Mouse (Mus musculus) erythroblast, adult 5-6 weeks (primary cell): Measurements from ENCODE around the gene Pygm. TPM values are rescaled to one million over a fixed set of nuclear protein-coding genes. Genes with fewer than 3 reads are reported as not detected.
A peak's percentile ranks its signal among the peaks of the same experiment; 100 is the strongest.

ENCODE experiments used
- ATAC-seq: replicated peaks from 2 replicates; pipeline ENCODE4 v1.8.0; 2016; ENCODE audit warnings: moderate number of reproducible peaks, mild to moderate bottlenecking, moderate TSS enrichment, inconsistent platforms; ENCODE audit not compliant: poor library complexity, low FRiP score, severe bottlenecking
- total RNA-seq, 2 experiments: library from RNA; stranded (forward) in 1 of 2; stranded (reverse) in 1 of 2; fragments of 150-400 nt in 1 of 2; fragments of 200-764, 138-1000 nt in 1 of 2; gene quantifications; 2 replicates each; pipeline versions ENCODE4 v1.2.3 to v1.2.4; 2015 to 2017; ENCODE audit warnings: low replicate concordance in 2 of 2

Gene Pygm
- total RNA-seq, 2 experiments from 2014 or later = not detected

DNA sequence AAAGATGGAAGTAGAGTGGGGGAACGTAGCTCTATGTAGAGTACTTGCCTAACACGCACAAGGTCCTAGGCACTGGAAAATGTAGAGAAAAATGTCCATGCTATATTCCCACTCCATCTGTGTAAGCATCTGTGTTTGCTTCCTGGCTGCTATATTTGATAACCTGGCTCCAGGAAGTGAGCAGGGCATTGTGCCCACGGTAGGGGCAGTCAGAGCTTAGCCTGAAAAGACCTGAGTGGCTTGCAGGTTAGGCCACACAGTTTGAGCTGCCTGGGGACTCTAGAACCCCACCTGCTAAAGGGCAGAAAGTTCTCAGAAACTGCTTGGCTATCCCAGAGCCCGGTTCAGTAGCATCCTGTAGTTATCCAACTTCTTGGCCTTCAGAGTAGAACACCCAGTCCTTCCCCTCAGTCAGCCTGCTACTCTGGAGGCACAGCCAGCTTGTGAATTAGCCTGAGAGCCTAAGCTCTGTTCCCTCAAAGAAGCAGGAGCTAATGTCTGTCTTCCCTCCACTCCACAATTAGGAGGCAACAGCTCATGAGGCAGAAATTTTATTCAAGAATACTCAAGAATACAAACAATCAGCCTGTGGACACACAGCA is 1.8 kb upstream of the Pygm start:
- no peak for ATAC-seq

DNA sequence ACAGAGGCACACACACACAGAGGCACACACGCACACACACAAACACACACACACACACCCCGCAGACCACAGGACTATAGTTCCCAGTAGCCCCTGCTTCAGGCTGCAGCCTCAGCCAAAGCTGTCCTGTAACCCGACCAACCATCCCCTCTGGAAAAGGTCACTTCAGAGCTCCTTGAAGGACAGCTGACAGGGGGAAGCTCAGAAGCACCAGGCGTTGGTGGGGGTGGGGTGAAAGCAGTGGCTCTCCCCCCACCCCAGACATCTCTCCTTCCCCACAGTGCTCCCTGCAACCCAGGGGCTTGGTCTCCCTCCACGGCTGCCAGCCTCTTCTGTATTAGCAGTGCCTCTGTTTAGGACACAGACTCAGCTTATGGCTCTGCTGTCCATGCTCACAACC is 729 bp upstream of the Pygm start:
- ATAC-seq = no peak

DNA sequence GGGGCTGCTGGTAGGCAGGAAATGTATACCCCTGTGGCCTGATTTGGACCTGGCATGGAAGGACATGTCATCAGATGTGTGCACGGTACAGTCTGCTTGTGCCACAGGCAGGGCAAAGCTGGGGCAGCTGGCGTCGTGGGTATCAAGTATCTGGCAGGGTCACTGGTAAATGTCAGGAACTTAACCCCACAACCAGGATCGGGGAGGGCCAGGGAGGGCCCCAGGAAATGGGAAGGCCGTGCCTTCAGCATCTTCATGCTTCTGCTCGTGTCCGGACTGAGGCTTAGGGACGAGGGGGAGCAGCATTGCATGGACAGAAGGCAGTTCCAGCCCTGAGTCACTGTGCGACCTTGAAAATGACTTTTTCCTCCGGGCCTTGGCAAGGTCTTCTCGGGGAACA is 755 bp downstream of the Pygm start:
- ATAC-seq = no peak

DNA sequence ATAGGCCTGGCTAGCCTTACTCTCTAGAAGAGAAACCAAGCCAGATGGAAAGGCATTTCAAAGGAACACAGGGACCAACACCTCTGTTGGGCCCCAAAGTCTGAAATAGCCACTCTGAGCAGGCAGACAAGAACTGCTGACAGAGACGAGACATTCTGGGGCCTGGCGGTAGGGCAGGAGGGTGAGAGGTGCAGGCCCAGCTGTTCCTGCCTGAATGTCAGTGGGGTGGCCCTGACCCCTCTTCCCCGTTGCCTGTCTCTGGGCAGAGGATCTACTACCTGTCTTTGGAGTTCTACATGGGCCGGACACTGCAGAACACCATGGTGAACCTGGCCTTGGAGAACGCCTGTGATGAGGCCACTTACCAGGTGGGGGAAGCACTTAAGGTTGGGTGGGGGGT is 1.2 kb downstream of the Pygm start:
- no peak for ATAC-seq

DNA sequence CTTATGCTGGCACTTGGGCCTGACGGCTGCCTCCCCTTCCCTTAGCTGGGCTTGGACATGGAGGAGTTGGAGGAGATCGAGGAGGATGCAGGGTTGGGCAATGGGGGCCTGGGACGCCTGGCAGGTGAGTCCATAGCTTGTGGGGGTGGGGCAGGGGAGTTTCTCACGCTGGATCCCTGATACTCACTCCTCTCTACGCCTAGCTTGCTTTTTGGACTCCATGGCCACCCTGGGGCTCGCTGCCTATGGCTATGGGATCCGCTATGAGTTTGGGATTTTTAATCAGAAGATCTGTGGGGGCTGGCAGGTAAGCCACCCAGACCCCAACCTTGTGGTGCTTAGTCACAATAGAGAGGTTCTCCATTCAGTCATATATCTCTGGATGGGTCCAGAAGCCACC is 1.6 kb downstream of the Pygm start:
- ATAC-seq = no peak

DNA sequence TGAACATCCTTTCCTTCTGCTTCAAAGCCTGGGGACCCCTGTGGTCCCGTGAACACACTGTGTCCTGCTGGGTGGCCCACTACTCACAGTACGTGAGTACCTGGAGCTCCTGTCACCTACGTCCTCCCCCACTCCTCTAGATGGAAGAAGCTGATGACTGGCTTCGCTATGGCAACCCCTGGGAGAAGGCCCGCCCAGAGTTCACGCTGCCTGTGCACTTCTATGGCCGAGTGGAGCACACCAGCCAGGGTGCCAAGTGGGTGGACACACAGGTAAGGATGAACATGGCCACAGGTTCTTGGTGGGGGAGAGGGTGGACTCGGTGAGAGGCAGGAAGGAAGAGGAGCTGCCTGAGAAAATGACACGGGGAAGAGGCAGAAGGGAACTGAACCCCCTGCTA is 2.0 kb downstream of the Pygm start:
- ATAC-seq = no peak

DNA sequence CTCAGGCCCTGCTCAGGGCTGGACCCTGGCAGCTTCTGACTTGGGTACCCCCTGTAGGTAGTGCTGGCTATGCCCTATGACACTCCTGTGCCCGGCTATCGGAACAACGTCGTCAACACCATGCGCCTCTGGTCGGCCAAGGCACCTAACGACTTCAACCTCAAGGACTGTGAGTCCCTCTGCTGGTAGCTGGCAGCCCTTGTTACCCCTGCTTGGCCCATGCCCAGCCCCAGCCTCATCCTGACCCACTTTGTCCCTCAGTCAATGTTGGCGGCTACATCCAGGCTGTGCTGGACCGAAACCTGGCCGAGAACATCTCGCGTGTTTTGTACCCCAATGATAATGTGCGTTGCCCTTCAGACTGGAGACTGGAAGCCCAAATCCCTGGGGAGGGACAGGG is 3.8 kb downstream of the Pygm start:
- no peak for ATAC-seq

DNA sequence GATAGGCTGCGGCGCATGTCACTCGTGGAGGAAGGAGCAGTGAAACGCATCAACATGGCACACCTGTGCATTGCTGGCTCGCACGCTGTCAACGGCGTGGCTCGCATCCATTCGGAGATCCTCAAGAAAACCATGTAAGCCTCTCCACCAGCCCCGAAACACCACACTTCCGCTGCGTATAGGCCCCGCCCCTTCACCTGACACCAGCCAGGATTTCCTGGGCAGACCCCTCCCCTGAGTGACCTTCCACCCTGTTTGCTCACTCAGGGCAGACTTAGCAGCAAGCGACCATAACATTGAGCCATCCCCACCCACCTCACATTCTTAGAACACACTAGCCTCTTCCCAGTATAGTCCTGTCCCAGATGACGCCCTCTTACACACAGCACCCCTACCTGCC is 5.6 kb downstream of the Pygm start:
- ATAC-seq = no peak

DNA sequence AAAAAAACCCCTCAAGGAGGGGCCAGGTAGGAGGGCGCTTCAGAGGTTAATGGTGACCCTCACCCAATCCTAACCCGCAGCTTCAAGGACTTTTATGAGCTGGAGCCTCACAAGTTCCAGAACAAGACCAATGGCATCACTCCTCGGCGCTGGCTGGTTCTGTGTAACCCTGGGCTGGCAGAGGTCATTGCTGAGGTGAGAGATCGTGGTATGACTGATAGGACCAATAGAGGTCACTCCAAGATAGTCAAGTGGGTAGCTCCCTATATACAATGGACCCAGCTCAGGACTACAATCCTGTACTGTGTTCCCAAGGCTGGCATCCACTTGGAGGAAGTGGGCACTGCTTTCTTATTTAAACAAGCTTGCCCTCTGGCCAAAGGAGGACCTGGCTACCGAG is 6.1 kb downstream of the Pygm start:
- no peak for ATAC-seq

DNA sequence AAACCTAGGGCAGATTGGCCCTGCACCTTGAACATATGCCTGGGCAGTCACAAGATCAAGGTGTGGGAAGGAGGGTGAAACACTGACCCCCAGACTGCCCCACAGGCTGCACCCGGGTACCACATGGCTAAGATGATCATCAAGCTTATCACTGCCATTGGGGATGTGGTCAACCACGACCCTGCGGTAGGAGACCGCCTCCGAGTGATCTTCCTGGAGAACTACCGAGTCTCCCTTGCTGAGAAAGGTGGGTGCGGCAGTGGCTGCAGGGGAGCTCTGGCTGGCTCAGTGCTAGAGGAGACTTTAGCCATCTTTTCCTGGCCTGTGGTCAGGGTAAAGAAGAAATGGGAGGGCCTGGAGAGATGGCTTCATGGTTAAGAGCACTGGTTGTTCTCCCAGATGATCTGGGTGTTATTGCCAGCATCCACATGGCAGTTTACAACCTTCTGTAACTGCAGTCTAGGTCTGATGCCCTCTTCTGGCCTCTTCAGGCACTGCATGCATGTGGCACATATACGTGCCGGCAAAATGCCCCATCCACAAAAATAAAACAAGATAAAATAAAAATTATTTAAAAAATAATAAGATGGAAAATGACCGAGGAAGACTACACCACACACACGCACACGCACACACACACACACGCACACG is 8.7 kb downstream of the Pygm start:
- ATAC-seq = no peak

DNA sequence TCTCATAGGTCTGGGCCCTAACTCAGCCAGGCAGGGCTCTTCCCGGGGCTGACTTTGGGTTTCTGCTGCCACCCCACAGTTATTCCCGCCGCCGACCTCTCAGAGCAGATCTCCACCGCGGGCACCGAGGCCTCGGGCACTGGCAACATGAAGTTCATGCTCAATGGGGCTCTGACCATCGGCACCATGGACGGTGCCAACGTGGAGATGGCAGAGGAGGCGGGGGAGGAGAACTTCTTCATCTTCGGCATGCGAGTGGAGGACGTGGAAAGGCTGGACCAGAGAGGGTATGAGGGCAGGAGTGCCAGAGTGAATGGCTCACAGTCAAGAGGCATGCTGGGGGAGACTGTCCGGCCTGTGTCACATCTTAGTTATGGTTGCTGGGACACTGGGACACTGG is 9.4 kb downstream of the Pygm start:
- ATAC-seq = no peak

DNA sequence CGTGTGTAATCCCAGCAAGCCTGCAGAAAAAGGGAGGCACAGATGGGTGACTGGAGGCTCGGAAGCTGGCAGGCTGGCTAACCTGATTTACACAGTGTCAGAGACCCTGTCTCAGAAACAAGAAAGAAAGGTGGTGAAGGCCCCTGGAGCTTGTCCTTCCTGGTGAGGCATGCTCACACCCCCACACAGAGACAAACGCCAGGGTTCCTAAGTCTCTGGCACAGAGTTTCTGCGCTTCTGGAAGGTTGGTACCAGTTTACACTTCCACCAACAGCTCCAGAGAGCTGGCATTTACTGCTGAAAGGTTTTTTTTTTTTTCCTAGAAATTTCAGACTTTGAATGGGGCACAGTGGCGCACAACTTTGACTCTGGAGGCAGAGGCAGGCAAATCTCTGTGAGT is 12.0 kb downstream of the Pygm start:
- no peak for ATAC-seq

DNA sequence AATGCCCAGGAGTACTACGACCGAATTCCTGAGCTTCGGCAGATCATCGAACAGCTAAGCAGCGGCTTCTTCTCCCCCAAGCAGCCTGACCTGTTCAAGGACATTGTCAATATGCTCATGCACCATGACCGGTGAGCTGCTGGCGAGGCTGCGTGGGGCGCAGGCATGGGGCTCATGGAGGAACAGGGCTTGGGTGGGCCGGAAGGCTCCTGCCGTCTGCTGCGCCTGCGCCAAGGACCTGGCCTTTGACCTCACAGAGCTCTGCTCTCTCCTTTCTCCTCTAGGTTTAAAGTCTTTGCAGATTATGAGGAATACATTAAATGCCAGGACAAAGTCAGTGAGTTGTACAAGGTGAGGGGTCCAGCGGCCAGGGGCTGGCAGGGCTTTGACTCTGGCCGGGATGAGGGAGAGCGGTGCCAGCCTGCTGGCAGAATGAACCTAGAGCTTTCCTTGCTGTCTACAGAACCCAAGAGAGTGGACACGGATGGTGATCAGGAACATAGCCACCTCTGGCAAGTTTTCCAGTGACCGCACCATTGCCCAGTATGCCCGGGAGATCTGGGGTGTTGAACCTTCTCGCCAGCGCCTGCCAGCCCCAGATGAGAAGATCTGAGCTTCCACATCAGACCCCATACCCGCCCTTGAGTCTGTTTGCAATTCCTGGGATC is 13.5 kb downstream of the Pygm start:
- no peak for ATAC-seq

DNA sequence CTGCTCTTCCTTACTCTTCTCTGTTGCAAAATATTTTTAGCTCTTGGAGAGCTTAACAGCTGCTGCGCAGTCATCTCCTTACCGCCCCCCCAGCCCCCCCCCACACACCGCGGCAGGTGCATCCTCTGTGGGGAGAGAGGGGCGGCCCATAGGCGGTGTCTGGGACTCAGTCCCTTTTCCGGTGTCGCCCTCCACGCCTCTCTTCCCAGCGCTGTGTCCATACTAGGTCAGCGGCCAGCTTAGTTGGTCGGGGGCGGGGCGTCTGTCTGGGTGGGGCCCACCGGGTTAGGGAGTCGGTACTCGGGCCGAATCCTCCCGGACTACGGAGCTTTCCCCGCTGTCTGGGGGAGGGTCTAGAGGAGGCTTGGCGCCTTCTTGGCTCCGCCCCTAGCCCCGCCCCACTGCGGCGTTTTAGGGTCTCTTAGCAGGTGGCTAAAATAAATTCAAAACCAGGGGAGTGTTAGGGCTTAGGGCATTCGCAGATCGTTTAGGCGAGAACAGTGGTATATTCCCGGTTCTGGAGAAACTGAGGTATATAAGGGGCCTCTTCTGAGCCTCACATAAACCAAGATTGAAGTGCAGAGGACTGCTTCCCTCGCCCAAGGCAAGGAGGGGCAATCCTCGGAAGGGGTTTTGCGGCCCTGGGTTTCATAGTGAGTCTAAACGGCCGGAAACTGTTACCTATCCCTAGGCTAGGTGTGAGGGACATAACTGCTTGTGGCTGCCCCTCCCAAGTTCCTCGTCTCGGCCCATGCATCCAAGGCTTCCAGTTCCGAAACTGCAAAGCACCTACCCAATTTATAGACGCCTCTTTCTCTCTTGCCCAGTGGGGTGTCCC is 14.5 kb downstream of the Pygm start:
- no peak for ATAC-seq

DNA sequence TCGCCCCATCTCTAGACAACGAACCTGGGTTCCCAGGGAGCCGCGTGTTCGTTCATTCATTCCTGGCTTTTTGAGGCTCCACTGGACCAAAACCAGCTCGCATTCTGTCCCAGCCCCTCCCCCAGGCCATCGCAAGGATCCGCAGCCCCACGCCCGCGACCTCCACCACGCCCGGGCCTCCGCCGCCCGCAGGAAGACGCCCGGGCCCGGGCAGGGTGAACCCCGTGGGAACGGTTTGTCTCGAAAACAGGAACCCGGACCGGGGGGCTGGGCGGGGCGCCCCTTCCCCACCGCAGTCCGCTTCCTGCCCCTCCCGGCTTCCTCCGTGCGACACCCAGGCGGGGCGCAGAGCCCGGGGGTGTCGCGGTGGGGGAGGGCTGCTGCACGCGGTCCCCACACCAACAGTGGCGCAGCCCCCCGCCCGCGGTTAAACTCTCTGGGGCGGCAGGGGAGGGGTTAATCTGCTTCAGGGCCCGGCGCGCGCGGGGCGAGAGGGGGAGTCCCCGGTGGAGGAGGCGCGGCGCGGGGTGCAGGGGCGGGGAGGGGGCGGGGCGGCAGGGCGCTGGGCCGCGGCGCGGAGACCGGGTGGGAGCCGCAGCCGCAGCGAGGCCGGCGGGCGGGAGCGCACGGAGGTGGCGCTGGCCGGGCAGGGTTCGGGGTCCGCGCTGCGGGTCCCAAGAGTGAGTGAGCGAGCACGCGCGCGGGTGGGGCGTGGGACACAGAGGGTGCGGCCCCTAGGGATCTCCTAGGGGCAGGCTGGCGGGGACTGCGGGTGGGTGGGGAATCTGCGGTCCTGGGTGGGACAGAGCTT is 15.3 kb downstream of the Pygm start, which contains the start of gene Rasgrp2:
Rasgrp2 (plus strand) TSS at position 56 of the 811 bp plus-strand sequence.
- ATAC-seq = no peak

DNA sequence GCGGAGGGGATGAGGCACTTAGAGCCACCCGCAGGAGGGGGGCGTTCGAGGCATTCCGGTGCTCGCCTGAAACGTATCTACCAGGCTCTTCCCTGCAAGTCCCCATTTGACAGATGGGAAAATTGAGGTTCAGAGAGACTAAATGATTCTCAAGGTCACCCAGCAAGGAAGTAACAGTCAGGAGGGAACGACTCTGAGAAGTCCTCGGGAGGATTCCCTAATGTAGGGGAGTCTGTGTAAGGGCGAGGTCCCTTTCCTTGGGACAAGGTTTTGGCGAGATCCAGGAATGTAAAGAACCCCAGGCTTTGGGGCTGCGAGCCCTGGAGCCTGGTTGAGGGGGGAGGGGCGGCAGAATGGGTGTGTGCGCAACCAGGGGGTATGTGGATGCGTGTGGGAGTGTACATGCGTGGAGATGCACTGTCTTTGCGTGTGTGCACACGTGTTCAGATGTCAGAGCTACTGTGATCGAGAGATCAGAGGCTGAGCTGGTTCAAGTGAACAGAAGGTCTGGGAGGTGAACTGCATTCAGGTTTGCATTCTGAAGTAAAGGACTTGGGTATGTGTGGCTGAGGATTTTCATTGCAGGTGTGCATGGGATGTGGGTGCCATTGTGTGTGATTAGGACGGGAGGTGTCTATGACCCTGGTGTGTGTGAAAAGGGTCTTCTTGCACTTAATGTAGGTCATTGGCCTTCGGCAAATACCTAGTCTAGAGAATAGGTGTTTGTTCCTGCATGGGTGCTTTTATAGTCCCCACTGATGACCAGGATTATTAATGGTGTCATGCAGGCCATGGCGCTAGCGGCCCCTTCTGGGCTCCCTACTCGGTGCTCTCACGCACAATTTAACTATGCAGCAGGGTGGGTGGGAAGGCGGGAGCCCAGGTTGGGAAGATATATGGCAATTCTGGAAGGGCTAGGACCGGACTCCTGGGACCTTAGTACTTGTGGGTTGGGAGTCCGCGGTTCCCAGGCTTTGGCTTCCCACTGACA is 16.2 kb downstream of the Pygm start:
- ATAC-seq = no peak

DNA sequence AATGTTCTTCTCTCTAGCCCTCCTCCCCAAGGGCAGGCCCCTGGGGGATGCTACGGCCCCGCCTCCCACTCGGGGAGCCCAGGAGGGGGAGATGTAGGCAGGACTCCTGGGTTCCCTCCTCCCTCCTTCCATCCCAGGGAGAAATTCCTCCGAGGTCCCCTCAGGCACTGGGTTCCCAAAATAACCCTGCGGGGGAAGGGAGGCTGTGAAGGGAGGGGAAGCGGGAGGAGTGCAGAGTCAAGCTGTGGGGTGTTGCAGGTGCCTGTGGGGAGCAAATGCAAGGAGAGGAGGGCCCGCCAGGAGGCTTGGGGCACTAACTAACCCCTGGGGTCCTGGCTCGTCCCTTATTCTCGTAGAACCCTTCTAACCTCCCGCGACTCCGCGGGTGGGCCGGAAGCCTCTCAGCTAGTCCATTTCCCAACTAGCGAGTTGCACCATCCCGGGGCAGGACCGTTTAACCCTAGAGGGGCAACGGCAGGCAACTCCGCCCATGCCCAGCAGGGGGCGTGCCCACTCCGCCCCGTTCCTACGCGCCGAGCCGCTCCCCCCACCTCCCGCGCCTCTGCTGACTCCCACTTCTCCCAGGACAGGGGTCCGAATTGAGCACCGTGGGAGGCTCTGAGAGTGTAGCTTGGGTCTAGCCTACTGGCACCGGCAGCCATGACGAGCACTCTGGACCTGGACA is 17.1 kb downstream of the Pygm start:
- ATAC-seq = peak; percentile 62; the same call in 1 of the 2 replicates

DNA sequence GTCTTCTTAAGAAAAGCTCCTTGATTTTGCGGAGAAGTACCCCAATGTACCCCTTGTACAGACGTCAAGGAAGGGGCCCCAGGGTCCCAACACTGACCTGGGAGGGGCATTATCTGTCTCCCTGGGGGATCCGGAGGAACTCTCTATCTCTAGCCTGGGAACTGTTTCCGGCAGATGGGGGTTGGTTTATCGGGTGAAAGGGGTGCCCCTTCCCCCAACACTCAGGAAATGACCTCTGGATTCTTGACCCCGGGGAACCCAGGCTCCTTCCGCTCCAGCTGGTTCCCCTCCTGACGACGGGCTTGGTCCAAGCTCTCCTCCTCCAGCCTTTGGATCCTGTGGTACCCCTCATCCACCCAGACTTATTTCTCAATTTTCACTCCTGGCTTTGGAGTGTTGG is 17.8 kb downstream of the Pygm start:
- ATAC-seq = no peak
